Mouse (Mus musculus) MEL-GATA-1-ER (cell line): ENCODE measurements around the gene Pigx.
A peak's percentile ranks its signal among the peaks of the same experiment; 100 is the strongest.

Experiments used
- DNase-seq: peaks from one replicate; pipeline ENCODE4 v3.0.0-alpha.2; 2012; ENCODE audit warnings: low read depth; ENCODE audit errors: extremely low read depth

The Pigx gene

DNA sequence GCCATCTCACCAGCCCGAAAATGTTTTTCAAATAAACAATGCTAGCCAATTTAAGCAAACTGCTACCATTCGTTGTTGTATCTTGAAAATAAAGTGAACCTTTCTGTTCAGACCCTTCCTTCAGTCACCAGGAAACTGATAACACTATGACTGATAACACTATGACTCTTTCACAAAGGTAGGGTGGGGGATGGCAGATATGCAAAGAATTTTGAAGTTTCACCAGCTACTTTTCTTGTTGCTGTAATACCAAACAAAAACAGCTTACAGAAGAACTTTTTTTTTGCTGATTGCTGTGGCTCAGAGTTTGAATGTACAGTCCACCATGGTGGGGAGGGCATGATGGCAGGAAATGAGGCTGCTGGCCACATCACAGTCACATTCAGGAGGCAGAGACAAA is 37.3 kb downstream of the Pigx start:
- DNase-seq = no peak

DNA sequence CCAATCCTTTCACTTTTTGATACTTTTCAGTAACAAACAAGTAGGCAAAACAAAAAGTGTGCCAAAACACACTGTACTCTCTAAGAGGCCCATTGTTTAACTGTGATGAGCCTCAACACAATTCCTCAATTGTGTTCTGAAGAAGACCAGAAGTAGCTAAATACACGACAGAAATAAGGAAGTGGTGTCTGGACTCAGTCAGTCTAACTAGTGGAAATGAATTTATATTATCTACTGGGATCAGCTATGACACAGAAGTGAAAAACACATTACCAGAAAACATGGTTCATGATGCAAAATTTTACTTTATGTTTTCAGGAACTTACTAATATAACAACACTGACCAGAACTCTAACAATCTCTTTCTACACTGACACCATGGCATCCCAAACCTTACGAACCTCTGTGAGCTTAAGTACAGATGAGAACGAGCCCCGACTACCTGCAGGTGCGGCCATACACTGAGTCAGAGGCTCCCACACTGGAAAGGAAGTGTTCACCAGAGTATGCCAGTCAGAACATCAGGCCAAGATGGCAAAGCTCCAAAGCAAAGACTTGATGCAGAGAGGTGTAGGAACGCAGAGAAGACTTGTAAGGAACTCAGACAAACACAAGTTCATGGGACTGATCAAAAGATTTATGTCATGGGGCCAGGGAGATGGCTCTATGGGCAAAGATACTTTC is 39.6 kb downstream of the Pigx start:
- DNase-seq = peak; percentile 70

DNA sequence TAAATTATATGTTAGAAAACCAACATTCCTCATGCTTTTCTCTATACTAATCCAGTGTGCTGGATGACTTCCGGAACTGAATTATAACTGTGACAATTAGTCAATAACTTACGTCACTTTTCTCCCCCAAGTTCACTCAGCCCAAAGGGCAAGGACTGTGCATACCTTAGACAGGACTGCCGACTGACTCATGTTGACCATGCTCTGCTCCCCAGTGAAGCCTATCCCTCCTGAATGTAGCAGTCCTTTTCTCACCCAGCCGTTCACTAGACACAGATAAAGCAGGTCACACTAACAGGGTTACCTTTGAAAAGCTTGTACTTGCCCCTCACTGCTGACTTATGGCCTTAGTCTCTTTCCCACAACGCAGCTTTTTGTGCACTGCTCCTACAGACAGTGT is 40.7 kb downstream of the Pigx start:
- DNase-seq = no peak

DNA sequence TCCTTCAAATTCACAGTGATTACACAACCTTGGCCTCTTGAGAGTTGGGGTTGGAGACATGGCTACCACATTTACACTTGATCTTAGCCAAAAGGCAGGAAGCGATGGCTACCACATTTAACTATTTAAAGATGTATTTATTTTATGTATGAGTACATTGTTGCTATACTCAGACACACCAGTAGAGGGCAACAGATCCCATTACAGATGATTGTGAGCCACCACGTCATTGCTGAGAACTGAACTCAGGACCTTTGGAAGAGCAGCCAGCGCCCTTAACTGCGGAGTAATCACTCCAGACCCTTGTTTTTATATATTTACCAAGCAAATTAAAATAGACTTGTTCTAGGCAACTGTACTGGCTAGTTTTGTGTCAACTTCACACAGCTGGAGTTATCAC is 57.2 kb downstream of the Pigx start:
- DNase-seq = no peak
